Mouse (Mus musculus): ENCODE measurements around the gene Spag7.

- TF ChIP-seq POLR2A (IDR thresholded peaks at IDR 0.05; ENCODE audit: control insufficient read depth, low read depth, low read length) (no peak), CTCF (IDR thresholded peaks at IDR 0.05; ENCODE audit: control insufficient read depth, insufficient read depth, insufficient replicate concordance, low read depth, low read length) (no peak)
These were observed 28.2 kb upstream of the Spag7 start for GRCm38 (mm10) chr11:70697376-70697775.
